In the genomic region with DNA sequence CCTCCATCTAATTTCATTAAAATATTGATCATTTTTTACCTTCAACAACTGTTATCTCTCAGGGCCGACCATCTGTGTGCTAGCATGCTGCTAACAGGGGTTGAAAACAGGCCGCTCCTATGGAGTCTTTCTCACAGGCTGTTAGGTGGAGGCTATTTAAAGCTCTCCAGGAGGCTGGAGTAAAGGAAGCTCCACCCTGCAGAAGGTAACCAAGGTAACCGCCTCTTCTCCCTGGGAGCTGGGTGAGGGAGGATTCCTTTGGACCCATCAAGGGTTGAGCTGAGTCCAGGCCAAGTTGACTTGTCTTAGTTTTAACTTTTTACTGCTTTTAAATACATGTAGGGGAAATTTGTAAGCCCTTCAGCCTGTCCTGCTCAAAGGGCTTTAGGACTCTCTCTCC, we compare ENCODE assay signal across 24 mouse cellular contexts.
DNase-seq lines count a peak whose midpoint lies in the region; ATAC-seq and TF ChIP-seq lines count a peak whose summit lies in the region.
"Had no signal": no experiment of that assay in that cellular context is flagged by ENCODE, and none has a peak within 500 bp of the region (broad histone marks: within the 10 kb centered on the region; RNA-seq: fewer than 3 reads in every experiment).

No protein-coding gene starts in this region.

- intact Hi-C loops in heart, adult 2 months (cut with DNase I): loop anchor here (2.0 kb wide), 1 partner anchor 35 kb away; no protein-coding TSS in a partner anchor

- TF ChIP-seq CTCF in heart, adult 2 months (IDR thresholded peaks at IDR 0.05): no peak

- H3K27me3 ChIP-seq in heart, embryonic 10.5 days (ENCODE audit: insufficient read depth, poor library complexity, severe bottlenecking): no peaks in the 10 kb centered on the region
- H3K27me3 ChIP-seq in heart, adult 2 months (ENCODE audit: control insufficient read depth, insufficient read depth, low read length): no peaks in the 10 kb centered on the region
- H3K27me3 ChIP-seq: embryonic facial prominence, embryonic 12.5 days; forebrain, embryonic 13.5 days; forebrain, embryonic 15.5 days; Patski had no signal

- no peaks in the 10 kb centered on the region for H3K9me3 ChIP-seq in heart, embryonic 10.5 days
- H3K9me3 ChIP-seq: embryonic facial prominence, embryonic 10.5 days; embryonic facial prominence, embryonic 12.5 days; forebrain, embryonic 13.5 days; forebrain, embryonic 15.5 days had no signal

- TF ChIP-seq POLR2A in heart, adult 2 months (IDR thresholded peaks at IDR 0.05; ENCODE audit: insufficient read depth, low read depth, low read length): no peak

- 0 out of 2 replicates have a peak, but pooled peaks cover 1% of the 10 kb centered on the region for H3K36me3 ChIP-seq in heart, embryonic 10.5 days
- no peaks in the 10 kb centered on the region for H3K36me3 ChIP-seq in heart, adult 2 months (ENCODE audit: control insufficient read depth, insufficient read depth, low read length)
- H3K36me3 ChIP-seq: embryonic facial prominence, embryonic 12.5 days; forebrain, embryonic 15.5 days; G1E had no signal

- H3K27ac ChIP-seq in heart, embryonic 10.5 days: no peak overlapping the region
- H3K27ac ChIP-seq in heart, adult 2 months: no peak overlapping the region
- H3K27ac ChIP-seq: embryonic facial prominence, embryonic 10.5 days; embryonic facial prominence, embryonic 12.5 days; forebrain, embryonic 13.5 days; forebrain, embryonic 15.5 days had no signal

- H3K79me2 ChIP-seq in heart, adult 2 months (replicated peaks; ENCODE audit: control insufficient read depth, insufficient read depth, low read length): no peaks in the 10 kb centered on the region

- WGBS in heart, embryonic 10.5 days: 46% methylated on average over 3 of the region's 3 CpGs
- 50% methylated on average over 3 of the region's 3 CpGs for WGBS in heart, adult 2 months

- no peak for DNase-seq in frontal cortex, postnatal 10 days (ENCODE audit: low spot score in 2 of 2)
- DNase-seq in heart, embryonic 10.5 days (ENCODE audit: low spot score): peak; percentile 69
- DNase-seq in heart, adult 2 months: no peak
- DNase-seq in ES-CJ7 (ENCODE audit: low read depth, low spot score) (peak; percentile 21), ZHBTc4 (ENCODE audit: low read depth, low spot score) (peak; percentile 38)
- DNase-seq in urinary bladder, postnatal 10 days (ENCODE audit: low spot score): no peak
- DNase-seq: adrenal gland, adult 2 months; adrenal gland, postnatal 10 days; adrenal gland, postnatal 25 days; B cell, adult 2 months; cerebellum, adult 11-12 months; cerebellum, adult 2 months; cerebellum, adult 9-10 months; cerebellum, postnatal 10 days; cerebellum, postnatal 25 days; forebrain, postnatal 0 days had no signal

- H3K4me3 ChIP-seq in heart, embryonic 10.5 days: no peak overlapping the region
- H3K4me3 ChIP-seq in heart, adult 2 months: no peak overlapping the region
- H3K4me3 ChIP-seq: embryonic facial prominence, embryonic 10.5 days; embryonic facial prominence, embryonic 12.5 days; forebrain, embryonic 13.5 days; forebrain, embryonic 15.5 days had no signal

- H3K9ac ChIP-seq in heart, adult 2 months (ENCODE audit: low read depth, low read length): no peak overlapping the region
- H3K9ac ChIP-seq: embryonic facial prominence, embryonic 12.5 days; forebrain, embryonic 13.5 days; forebrain, embryonic 15.5 days; forebrain, postnatal 0 days had no signal

- ATAC-seq in frontal cortex, adult (ENCODE audit: low TSS enrichment): peak; percentile 64
- ATAC-seq in CD4-positive, CD25-positive, alpha-beta regulatory T cell, adult 4 months: no peak
- ATAC-seq: forebrain, embryonic 13.5 days; forebrain, embryonic 15.5 days; forebrain, postnatal 0 days; Patski had no signal

- TF ChIP-seq EP300 in heart, adult 2 months (IDR thresholded peaks at IDR 0.05; ENCODE audit: insufficient read depth, low read depth, low read length): no peak

- peaks cover 16% of the 10 kb centered on the region for H3K4me1 ChIP-seq in heart, embryonic 10.5 days
- H3K4me1 ChIP-seq in heart, adult 2 months (ENCODE audit: control insufficient read depth, insufficient read depth, low read length): peaks cover 2% of the 10 kb centered on the region; the same call in 1 of the 2 replicates
- H3K4me1 ChIP-seq: forebrain, embryonic 13.5 days had no signal

Comparison
In these comparisons a context has a peak if more than half of its experiments do, and no peak if none do; other contexts are left out.
1. DNase-seq: peak in heart, embryonic 10.5 days (single experiment), ES-CJ7 (single experiment) and ZHBTc4 (single experiment); none in frontal cortex, postnatal 10 days (0 of 2), heart, adult 2 months (0 of 2) and urinary bladder, postnatal 10 days (single experiment).